Mouse (Mus musculus) ES-Bruce4 (cell line): Measurements from ENCODE around the gene Zfp618. TPM values are rescaled to one million over a fixed set of nuclear protein-coding genes. Genes with fewer than 3 reads are reported as not detected.

Experiments used
- H3K27ac ChIP-seq: 2 replicates; pipeline ENCODE4 v1.5.1; 2012; ENCODE audit warnings: low read length, inconsistent platforms; ENCODE audit not compliant: insufficient read depth
- H3K27me3 ChIP-seq: 2 replicates; pipeline ENCODE4 v1.6.1; 2012; ENCODE audit warnings: mild to moderate bottlenecking, low read length, inconsistent platforms; ENCODE audit not compliant: control insufficient read depth, poor library complexity, insufficient read depth, severe bottlenecking
- H3K36me3 ChIP-seq: 2 replicates; pipeline ENCODE4 v1.6.1; 2012; ENCODE audit warnings: inconsistent platforms, mild to moderate bottlenecking, low read length, moderate library complexity; ENCODE audit not compliant: control insufficient read depth, poor library complexity, insufficient read depth, severe bottlenecking
- H3K4me1 ChIP-seq: one replicate; pipeline ENCODE4 v1.8.1; 2011; ENCODE audit warnings: low read length; ENCODE audit not compliant: control insufficient read depth, insufficient read depth
- H3K4me3 ChIP-seq: 2 replicates; pipeline ENCODE4 v1.5.1; 2011; ENCODE audit warnings: low read depth, mild to moderate bottlenecking, low read length
- H3K9ac ChIP-seq: 2 replicates; pipeline ENCODE4 v1.6.1; 2012; ENCODE audit warnings: low read depth, mild to moderate bottlenecking, inconsistent platforms; ENCODE audit not compliant: poor library complexity, severe bottlenecking
- H3K9me3 ChIP-seq: replicated peaks from 2 replicates; pipeline ENCODE4 v1.6.1; 2012; ENCODE audit warnings: mild to moderate bottlenecking, low read length, inconsistent platforms; ENCODE audit not compliant: control insufficient read depth, poor library complexity, insufficient read depth, severe bottlenecking
- CTCF ChIP-seq: IDR thresholded peaks from one replicate; pipeline ENCODE4 v1.8.1; 2011; ENCODE audit warnings: low read depth, low read length
- EP300 ChIP-seq: IDR thresholded peaks from 2 replicates; pipeline ENCODE4 v1.6.1; 2011; ENCODE audit warnings: low read depth, low read length; ENCODE audit not compliant: insufficient read depth
- POLR2A ChIP-seq: IDR thresholded peaks from one replicate; pipeline ENCODE4 v1.8.1; 2011; ENCODE audit warnings: low read length; ENCODE audit not compliant: insufficient read depth
- polyA plus RNA-seq: library from polyadenylated mRNA; stranded (reverse); fragments of >200 nt; gene quantifications from 2 replicates; pipeline ENCODE4 v1.2.4, GENCODE M21; 2011; ENCODE audit warnings: low read depth; ENCODE audit not compliant: missing spikeins, insufficient read depth, insufficient read length

Gene Zfp618
- polyA plus RNA-seq, 1 experiment = 2.8 TPM

GRCm38 (mm10) chr4:63027451-63027850 lies 62.1 kb downstream of the Zfp618 start:
- no peaks in the 10 kb centered on the region for H3K36me3 ChIP-seq
- H3K4me1 ChIP-seq = no peaks in the 10 kb centered on the region
- TF ChIP-seq POLR2A (no peak), EP300 (no peak), CTCF (no peak)
- no peak overlapping the region for H3K4me3 ChIP-seq
- H3K27me3 ChIP-seq = no peaks in the 10 kb centered on the region
- H3K9me3 ChIP-seq = no peaks in the 10 kb centered on the region
- H3K9ac ChIP-seq = no peak overlapping the region
- no peak overlapping the region for H3K27ac ChIP-seq

GRCm38 (mm10) chr4:63030157-63030556 lies 64.8 kb downstream of the Zfp618 start:
- Histone ChIP-seq H3K36me3 (no peaks in the 10 kb centered on the region), H3K9ac (no peak overlapping the region), H3K27me3 (no peaks in the 10 kb centered on the region), H3K4me3 (no peak overlapping the region), H3K9me3 (no peaks in the 10 kb centered on the region), H3K27ac (no peak overlapping the region), H3K4me1 (peaks cover 8% of the 10 kb centered on the region)
- TF ChIP-seq POLR2A (no peak), EP300 (no peak), CTCF (no peak)

- TF ChIP-seq CTCF (no peak), EP300 (0 out of 2 replicates have a peak, but pooled peaks have one; percentile 34), POLR2A (no peak)
- Histone ChIP-seq H3K4me1 (peaks cover 8% of the 10 kb centered on the region), H3K9me3 (no peaks in the 10 kb centered on the region), H3K36me3 (no peaks in the 10 kb centered on the region), H3K9ac (no peak overlapping the region), H3K27me3 (no peaks in the 10 kb centered on the region), H3K27ac (no peak overlapping the region), H3K4me3 (no peak overlapping the region)
Observed at GRCm38 (mm10) chr4:63031240-63031639, 65.9 kb downstream of the Zfp618 start.

GRCm38 (mm10) chr4:63032581-63033006 lies 67.2 kb downstream of the Zfp618 start:
- Histone ChIP-seq H3K4me3 (no peak overlapping the region), H3K9me3 (no peaks in the 10 kb centered on the region), H3K9ac (no peak overlapping the region), H3K36me3 (no peaks in the 10 kb centered on the region), H3K27me3 (no peaks in the 10 kb centered on the region), H3K4me1 (peaks cover 8% of the 10 kb centered on the region), H3K27ac (no peak overlapping the region)
- no peak for TF ChIP-seq EP300
- TF ChIP-seq CTCF = no peak
- no peak for TF ChIP-seq POLR2A

- Histone ChIP-seq H3K36me3 (no peaks in the 10 kb centered on the region), H3K9ac (no peak overlapping the region), H3K27ac (no peak overlapping the region), H3K9me3 (no peaks in the 10 kb centered on the region), H3K4me3 (no peak overlapping the region), H3K27me3 (no peaks in the 10 kb centered on the region), H3K4me1 (peaks cover 8% of the 10 kb centered on the region)
- TF ChIP-seq EP300 = peak; percentile 64; the same call in 1 of the 2 replicates
- no peak for TF ChIP-seq POLR2A
- no peak for TF ChIP-seq CTCF
Observed at GRCm38 (mm10) chr4:63033724-63034123, 68.4 kb downstream of the Zfp618 start.

GRCm38 (mm10) chr4:63035991-63036390 lies 70.6 kb downstream of the Zfp618 start:
- no peak overlapping the region for H3K4me3 ChIP-seq
- no peak overlapping the region for H3K9ac ChIP-seq
- TF ChIP-seq CTCF (no peak), POLR2A (no peak), EP300 (no peak)
- peaks cover 8% of the 10 kb centered on the region for H3K4me1 ChIP-seq
- no peaks in the 10 kb centered on the region for H3K27me3 ChIP-seq
- no peak overlapping the region for H3K27ac ChIP-seq
- H3K36me3 ChIP-seq = no peaks in the 10 kb centered on the region
- H3K9me3 ChIP-seq = no peaks in the 10 kb centered on the region
